Mouse (Mus musculus): ENCODE data around the gene Pfn3. TPM values are rescaled to one million over a fixed set of nuclear protein-coding genes. Genes with fewer than 3 reads are reported as not detected.

Pfn3 gene
- polyA plus RNA-seq, 1 experiment = not detected

- TF ChIP-seq CTCF (IDR thresholded peaks at IDR 0.05; ENCODE audit: control insufficient read depth, insufficient read depth, insufficient read length) = no peak
- no peak for TF ChIP-seq CEBPB (IDR thresholded peaks at IDR 0.05; ENCODE audit: low read depth)
- no peak for TF ChIP-seq USF1 (IDR thresholded peaks at IDR 0.05; ENCODE audit: low read depth)
- TF ChIP-seq MYOG (IDR thresholded peaks at IDR 0.05; ENCODE audit: control insufficient read depth, extremely low read depth, insufficient read length) = no peak
- no peak for TF ChIP-seq FOSL1 (IDR thresholded peaks at IDR 0.05; ENCODE audit: insufficient read depth, low read length, poor library complexity, severe bottlenecking)
- no peak for TF ChIP-seq MAX (IDR thresholded peaks at IDR 0.05)
- TF ChIP-seq MYOD1 (IDR thresholded peaks at IDR 0.05; ENCODE audit: control insufficient read depth, insufficient read length, low read depth) = no peak
- Histone ChIP-seq H3K36me3 (ENCODE audit: control insufficient read depth, insufficient read depth) (peaks cover 54% of the 10 kb centered on the region), H3K27me3 (ENCODE audit: control insufficient read depth, insufficient read depth, insufficient read length) (no peaks in the 10 kb centered on the region)
Measured at GRCm38 (mm10) chr13:55451296-55451695, 36.3 kb upstream of the Pfn3 start.

GRCm38 (mm10) chr13:55450511-55450980 lies 35.5 kb upstream of the Pfn3 start:
- Histone ChIP-seq H3K79me2 (ENCODE audit: control insufficient read depth, insufficient read depth) (peaks cover 54% of the 10 kb centered on the region), H3K79me3 (ENCODE audit: low read depth) (peaks cover 38% of the 10 kb centered on the region), H3K36me3 (ENCODE audit: control insufficient read depth, insufficient read depth) (peaks cover 46% of the 10 kb centered on the region), H3K4me3 (ENCODE audit: insufficient read depth, poor library complexity, severe bottlenecking) (no peak overlapping the region), H3K27me3 (ENCODE audit: control insufficient read depth, insufficient read depth, insufficient read length) (no peaks in the 10 kb centered on the region), H3ac (ENCODE audit: control insufficient read depth, insufficient read length, low read depth) (no peak overlapping the region)
- TF ChIP-seq MAX (IDR thresholded peaks at IDR 0.05) (peak; percentile 76), MYOG (IDR thresholded peaks at IDR 0.05; ENCODE audit: control insufficient read depth, extremely low read depth, insufficient read length) (no peak), MYOD1 (IDR thresholded peaks at IDR 0.05; ENCODE audit: control insufficient read depth, insufficient read length, low read depth) (peak; percentile 60)

More at GRCm38 (mm10) chr13:55451296-55451695, 36.3 kb upstream of the Pfn3 start:
- Histone ChIP-seq H3ac (ENCODE audit: control insufficient read depth, insufficient read length, low read depth) (peak overlapping the region; percentile 15), H3K79me3 (ENCODE audit: low read depth) (peaks cover 30% of the 10 kb centered on the region), H3K79me2 (ENCODE audit: control insufficient read depth, insufficient read depth) (peaks cover 46% of the 10 kb centered on the region), H3K4me3 (ENCODE audit: insufficient read depth, poor library complexity, severe bottlenecking) (no peak overlapping the region)

GRCm38 (mm10) chr13:55449679-55450441 lies 34.8 kb upstream of the Pfn3 start:
- H3K79me2 ChIP-seq (ENCODE audit: control insufficient read depth, insufficient read depth) = peaks cover 57% of the 10 kb centered on the region
- TF ChIP-seq MYOG (IDR thresholded peaks at IDR 0.05; ENCODE audit: control insufficient read depth, extremely low read depth, insufficient read length) (no peak), MYOD1 (IDR thresholded peaks at IDR 0.05; ENCODE audit: control insufficient read depth, insufficient read length, low read depth) (peak; percentile 61)
- H3K36me3 ChIP-seq (ENCODE audit: control insufficient read depth, insufficient read depth) = peaks cover 43% of the 10 kb centered on the region
- H3K4me3 ChIP-seq (ENCODE audit: insufficient read depth, poor library complexity, severe bottlenecking) = no peak overlapping the region
- peaks cover 38% of the 10 kb centered on the region for H3K79me3 ChIP-seq (ENCODE audit: low read depth)
- peak overlapping the region; percentile 22 for H3ac ChIP-seq (ENCODE audit: control insufficient read depth, insufficient read length, low read depth)
- no peaks in the 10 kb centered on the region for H3K27me3 ChIP-seq (ENCODE audit: control insufficient read depth, insufficient read depth, insufficient read length)

GRCm38 (mm10) chr13:55449205-55449604 lies 34.2 kb upstream of the Pfn3 start:
- TF ChIP-seq CTCF (IDR thresholded peaks at IDR 0.05; ENCODE audit: control insufficient read depth, insufficient read depth, insufficient read length) (no peak), USF1 (IDR thresholded peaks at IDR 0.05; ENCODE audit: low read depth) (no peak), FOSL1 (IDR thresholded peaks at IDR 0.05; ENCODE audit: insufficient read depth, low read length, poor library complexity, severe bottlenecking) (no peak), CEBPB (IDR thresholded peaks at IDR 0.05; ENCODE audit: low read depth) (no peak), MAX (IDR thresholded peaks at IDR 0.05) (no peak), MYOG (IDR thresholded peaks at IDR 0.05; ENCODE audit: control insufficient read depth, extremely low read depth, insufficient read length) (no peak), MYOD1 (IDR thresholded peaks at IDR 0.05; ENCODE audit: control insufficient read depth, insufficient read length, low read depth) (no peak)
- peaks cover 40% of the 10 kb centered on the region for H3K36me3 ChIP-seq (ENCODE audit: control insufficient read depth, insufficient read depth)
- H3K79me2 ChIP-seq (ENCODE audit: control insufficient read depth, insufficient read depth) = peaks cover 57% of the 10 kb centered on the region
- no peak overlapping the region for H3ac ChIP-seq (ENCODE audit: control insufficient read depth, insufficient read length, low read depth)
- peaks cover 38% of the 10 kb centered on the region for H3K79me3 ChIP-seq (ENCODE audit: low read depth)
- no peaks in the 10 kb centered on the region for H3K27me3 ChIP-seq (ENCODE audit: control insufficient read depth, insufficient read depth, insufficient read length)
- no peak overlapping the region for H3K4me3 ChIP-seq (ENCODE audit: insufficient read depth, poor library complexity, severe bottlenecking)

- Histone ChIP-seq H3K27me3 (ENCODE audit: control insufficient read depth, insufficient read depth, insufficient read length) (no peaks in the 10 kb centered on the region), H3K79me2 (ENCODE audit: control insufficient read depth, insufficient read depth) (peaks cover 57% of the 10 kb centered on the region), H3K36me3 (ENCODE audit: control insufficient read depth, insufficient read depth) (peaks cover 30% of the 10 kb centered on the region), H3K79me3 (ENCODE audit: low read depth) (peaks cover 38% of the 10 kb centered on the region), H3K4me3 (ENCODE audit: insufficient read depth, poor library complexity, severe bottlenecking) (no peak overlapping the region), H3ac (ENCODE audit: control insufficient read depth, insufficient read length, low read depth) (no peak overlapping the region)
- TF ChIP-seq USF1 (IDR thresholded peaks at IDR 0.05; ENCODE audit: low read depth) = no peak
- TF ChIP-seq MYOG (IDR thresholded peaks at IDR 0.05; ENCODE audit: control insufficient read depth, extremely low read depth, insufficient read length) = no peak
- no peak for TF ChIP-seq CEBPB (IDR thresholded peaks at IDR 0.05; ENCODE audit: low read depth)
- TF ChIP-seq CTCF (IDR thresholded peaks at IDR 0.05; ENCODE audit: control insufficient read depth, insufficient read depth, insufficient read length) = no peak
- TF ChIP-seq MYOD1 (IDR thresholded peaks at IDR 0.05; ENCODE audit: control insufficient read depth, insufficient read length, low read depth) = no peak
- TF ChIP-seq FOSL1 (IDR thresholded peaks at IDR 0.05; ENCODE audit: insufficient read depth, low read length, poor library complexity, severe bottlenecking) = no peak
- TF ChIP-seq MAX (IDR thresholded peaks at IDR 0.05) = no peak
Measured at GRCm38 (mm10) chr13:55448131-55448530, 33.1 kb upstream of the Pfn3 start.

GRCm38 (mm10) chr13:55447543-55447943 lies 32.5 kb upstream of the Pfn3 start:
- peaks cover 24% of the 10 kb centered on the region for H3K36me3 ChIP-seq (ENCODE audit: control insufficient read depth, insufficient read depth)
- H3K27me3 ChIP-seq (ENCODE audit: control insufficient read depth, insufficient read depth, insufficient read length) = no peaks in the 10 kb centered on the region
- no peak for TF ChIP-seq CTCF (IDR thresholded peaks at IDR 0.05; ENCODE audit: control insufficient read depth, insufficient read depth, insufficient read length)
- TF ChIP-seq FOSL1 (IDR thresholded peaks at IDR 0.05; ENCODE audit: insufficient read depth, low read length, poor library complexity, severe bottlenecking) = no peak
- TF ChIP-seq MYOD1 (IDR thresholded peaks at IDR 0.05; ENCODE audit: control insufficient read depth, insufficient read length, low read depth) = no peak
- no peak for TF ChIP-seq USF1 (IDR thresholded peaks at IDR 0.05; ENCODE audit: low read depth)
- TF ChIP-seq MAX (IDR thresholded peaks at IDR 0.05) = no peak
- TF ChIP-seq MYOG (IDR thresholded peaks at IDR 0.05; ENCODE audit: control insufficient read depth, extremely low read depth, insufficient read length) = no peak
- no peak for TF ChIP-seq CEBPB (IDR thresholded peaks at IDR 0.05; ENCODE audit: low read depth)
- no peak overlapping the region for H3K4me3 ChIP-seq (ENCODE audit: insufficient read depth, poor library complexity, severe bottlenecking)
- peaks cover 38% of the 10 kb centered on the region for H3K79me3 ChIP-seq (ENCODE audit: low read depth)
- H3ac ChIP-seq (ENCODE audit: control insufficient read depth, insufficient read length, low read depth) = no peak overlapping the region
- peaks cover 54% of the 10 kb centered on the region for H3K79me2 ChIP-seq (ENCODE audit: control insufficient read depth, insufficient read depth)

Data from C2C12 (cell line).